Mouse (Mus musculus) intestine, postnatal 0 days (tissue): ENCODE results near the gene Eomes. TPM values are rescaled to one million over a fixed set of nuclear protein-coding genes. Genes with fewer than 3 reads are reported as not detected.
A peak's percentile ranks its signal among the peaks of the same experiment; 100 is the strongest.

Experiments used
- ATAC-seq: fragments of 200-750 bp; cut with Nextera tagmentation; 2 replicates; pipeline ENCODE4 v1.8.0; 2017; ENCODE audit warnings: mild to moderate bottlenecking, moderate TSS enrichment, moderate library complexity
- H3K27ac ChIP-seq: fragments of 300-500 bp; sonication (generic); 2 replicates; pipeline ENCODE4 v1.5.1; 2014; ENCODE audit warnings: mild to moderate bottlenecking, low read depth, low read length, moderate library complexity
- H3K27me3 ChIP-seq: fragments of 300-500 bp; sonication (generic); replicated peaks from 2 replicates; pipeline ENCODE4 v1.6.1; 2014; ENCODE audit warnings: low read length, mixed read lengths; ENCODE audit not compliant: control insufficient read depth, insufficient read depth
- H3K36me3 ChIP-seq: fragments of 300-500 bp; sonication (generic); 2 replicates; pipeline ENCODE4 v1.6.1; 2014; ENCODE audit warnings: mild to moderate bottlenecking, moderate library complexity; ENCODE audit not compliant: control insufficient read depth, insufficient read depth
- H3K4me1 ChIP-seq: fragments of 300-500 bp; sonication (generic); replicated peaks from 2 replicates; pipeline ENCODE4 v1.6.1; 2014; ENCODE audit warnings: antibody characterized with exemption, low read length, mixed read lengths; ENCODE audit not compliant: control insufficient read depth, insufficient read depth
- H3K4me2 ChIP-seq: fragments of 300-500 bp; sonication (generic); replicated peaks from 2 replicates; pipeline ENCODE4 v1.6.1; 2014; ENCODE audit warnings: low read depth, mild to moderate bottlenecking, moderate library complexity
- H3K4me3 ChIP-seq: fragments of 300-500 bp; sonication (generic); 2 replicates; pipeline ENCODE4 v1.5.1; 2014; ENCODE audit warnings: low read depth, low read length
- H3K9ac ChIP-seq: fragments of 300-500 bp; sonication (generic); 2 replicates; pipeline ENCODE4 v1.6.1; 2014; ENCODE audit warnings: mild to moderate bottlenecking, low read depth, low read length
- H3K9me3 ChIP-seq: fragments of 300-500 bp; sonication (generic); 2 replicates; pipeline ENCODE4 v1.6.1; 2016; ENCODE audit warnings: mixed run types; ENCODE audit not compliant: control insufficient read depth
- CTCF ChIP-seq: sonication (generic); IDR thresholded peaks from 2 replicates; pipeline ENCODE4 v1.5.1; 2016; ENCODE audit warnings: low read depth, mild to moderate bottlenecking, control low read depth, antibody characterized with exemption, moderate library complexity
- WGBS: fragments of 180-500 bp; shearing (Covaris S2); extraction: QIAGEN DNeasy Blood & Tissue Kit; methylation state at CpG from one replicate; pipeline ENCODE4 v1.1.7; 2014; 5-methylcytosine and 5-hydroxymethylcytosine counted together
- polyA plus RNA-seq: library from polyadenylated mRNA; unstranded; fragments of >200 nt; fragmentation: Nextera tagmentation; extraction: Ambion mirVana; gene quantifications from 2 replicates; pipeline ENCODE4 v1.2.1, GENCODE M21; 2015

Gene Eomes
- polyA plus RNA-seq, 1 experiment from 2014 or later = not detected

GRCm38 (mm10) chr9:118508601-118509000, 30.6 kb downstream of the Eomes start:
- ATAC-seq = no peak
- Histone ChIP-seq H3K4me1 (peaks cover 16% of the 10 kb centered on the region), H3K4me3 (no peak overlapping the region), H3K9me3 (no peaks in the 10 kb centered on the region), H3K36me3 (no peaks in the 10 kb centered on the region; the same call in 1 of the 2 replicates), H3K4me2 (peak overlapping the region; percentile 21; the same call in 1 of the 2 replicates), H3K27ac (no peak overlapping the region), H3K27me3 (no peaks in the 10 kb centered on the region), H3K9ac (no peak overlapping the region)
- TF ChIP-seq CTCF = no peak
- WGBS = 78% methylated on average over 7 of the region's 7 CpGs

GRCm38 (mm10) chr9:118510941-118511690, 33.1 kb downstream of the Eomes start:
- H3K9ac ChIP-seq = no peak overlapping the region
- 45% methylated on average over 15 of the region's 15 CpGs for WGBS

GRCm38 (mm10) chr9:118512681-118513233, 34.7 kb downstream of the Eomes start:
- H3K27me3 ChIP-seq = no peaks in the 10 kb centered on the region
- H3K4me3 ChIP-seq = no peak overlapping the region
- peaks cover 13% of the 10 kb centered on the region for H3K4me1 ChIP-seq
- no peaks in the 10 kb centered on the region for H3K9me3 ChIP-seq
- H3K9ac ChIP-seq = no peak overlapping the region
- WGBS = 32% methylated on average over 3 of the region's 3 CpGs
- H3K36me3 ChIP-seq = peaks cover 18% of the 10 kb centered on the region
- H3K4me2 ChIP-seq = no peak overlapping the region; the same call in 1 of the 2 replicates
- TF ChIP-seq CTCF = no peak
- peak overlapping the region; percentile 74 for H3K27ac ChIP-seq
- ATAC-seq = peak; percentile 90

More at GRCm38 (mm10) chr9:118510941-118511690, 33.1 kb downstream of the Eomes start:
- Histone ChIP-seq H3K27me3 (no peaks in the 10 kb centered on the region), H3K4me1 (peaks cover 16% of the 10 kb centered on the region), H3K4me2 (peak overlapping the region; percentile 32), H3K9me3 (no peaks in the 10 kb centered on the region), H3K27ac (peak overlapping the region; percentile 71), H3K4me3 (no peak overlapping the region), H3K36me3 (peaks cover 15% of the 10 kb centered on the region)
- TF ChIP-seq CTCF = no peak
- 0 out of 2 replicates have a peak, but pooled peaks have one; percentile 27 for ATAC-seq

GRCm38 (mm10) chr9:118515476-118515875, 37.5 kb downstream of the Eomes start:
- Histone ChIP-seq H3K27ac (no peak overlapping the region), H3K9ac (no peak overlapping the region), H3K36me3 (peaks cover 18% of the 10 kb centered on the region), H3K9me3 (no peaks in the 10 kb centered on the region), H3K4me1 (no peaks in the 10 kb centered on the region; the same call in 1 of the 2 replicates), H3K4me2 (no peak overlapping the region), H3K27me3 (no peaks in the 10 kb centered on the region), H3K4me3 (no peak overlapping the region)
- WGBS = 83% methylated on average over 6 of the region's 6 CpGs
- ATAC-seq = no peak
- TF ChIP-seq CTCF = no peak

GRCm38 (mm10) chr9:118516162-118516561, 38.1 kb downstream of the Eomes start:
- TF ChIP-seq CTCF = no peak
- H3K4me2 ChIP-seq = no peak overlapping the region
- ATAC-seq = no peak
- 92% methylated on average over 3 of the region's 3 CpGs for WGBS
- no peaks in the 10 kb centered on the region for H3K27me3 ChIP-seq
- H3K9me3 ChIP-seq = no peaks in the 10 kb centered on the region
- H3K27ac ChIP-seq = no peak overlapping the region
- no peak overlapping the region for H3K9ac ChIP-seq
- H3K4me1 ChIP-seq = no peaks in the 10 kb centered on the region; the same call in 1 of the 2 replicates
- no peak overlapping the region for H3K4me3 ChIP-seq
- peaks cover 18% of the 10 kb centered on the region for H3K36me3 ChIP-seq

GRCm38 (mm10) chr9:118517619-118518018, 39.6 kb downstream of the Eomes start:
- no peaks in the 10 kb centered on the region for H3K27me3 ChIP-seq
- H3K36me3 ChIP-seq = peaks cover 21% of the 10 kb centered on the region
- no peak overlapping the region for H3K4me2 ChIP-seq
- no peak for ATAC-seq
- no peak overlapping the region for H3K27ac ChIP-seq
- H3K4me1 ChIP-seq = no peaks in the 10 kb centered on the region; the same call in 1 of the 2 replicates
- H3K9ac ChIP-seq = no peak overlapping the region
- H3K4me3 ChIP-seq = no peak overlapping the region
- TF ChIP-seq CTCF = no peak
- no peaks in the 10 kb centered on the region for H3K9me3 ChIP-seq
- WGBS = 76% methylated on average over 8 of the region's 8 CpGs
